Mouse (Mus musculus) MEL (cell line): ENCODE measurements around the gene Tigd4. TPM values are rescaled to one million over a fixed set of nuclear protein-coding genes. Genes with fewer than 3 reads are reported as not detected.

Experiments used
- DNase-seq: peaks from one replicate; pipeline ENCODE4 v3.0.0; 2011; ENCODE audit warnings: low read depth, low spot score
- H3K27ac ChIP-seq: 2 replicates; pipeline ENCODE4 v1.5.1; 2012; ENCODE audit warnings: low read depth, mild to moderate bottlenecking, control low read depth, low read length, moderate library complexity; ENCODE audit not compliant: control insufficient read depth
- H3K27me3 ChIP-seq, 2 experiments: fragments of 150-350 bp in 1 of 2; sonication (generic) in 1 of 2; 2 replicates each; pipeline ENCODE4 v1.6.1; 2012; ENCODE audit warnings: low read length in 2 of 2, mild to moderate bottlenecking in 2 of 2, improper control_type of control experiment in 1 of 2, moderate library complexity in 1 of 2; ENCODE audit not compliant: insufficient read depth in 2 of 2, control insufficient read depth in 1 of 2
- H3K36me3 ChIP-seq, 2 experiments: 2 replicates each; pipeline ENCODE4 v1.6.1; 2012 to 2014; ENCODE audit warnings: low read length in 2 of 2, improper control_type of control experiment in 1 of 2, inconsistent platforms in 1 of 2, mild to moderate bottlenecking in 1 of 2; ENCODE audit not compliant: insufficient read depth in 2 of 2, control insufficient read depth in 1 of 2
- H3K4me1 ChIP-seq, 2 experiments: fragments of 150-350 bp in 1 of 2; sonication (generic) in 1 of 2; 2 replicates each; pipeline ENCODE4 v1.6.1; 2012; ENCODE audit warnings: low read length in 2 of 2, improper control_type of control experiment in 1 of 2, mild to moderate bottlenecking in 1 of 2; ENCODE audit not compliant: insufficient read depth in 2 of 2, control insufficient read depth in 1 of 2
- H3K4me3 ChIP-seq, 2 experiments: fragments of 150-350 bp in 1 of 2; sonication (generic) in 1 of 2; 2 replicates each; pipeline ENCODE4 v1.5.1; 2012; ENCODE audit warnings: low read depth in 2 of 2, low read length in 2 of 2, mild to moderate bottlenecking in 2 of 2, moderate library complexity in 2 of 2, control low read depth in 1 of 2, improper control_type of control experiment in 1 of 2; ENCODE audit not compliant: control insufficient read depth in 1 of 2, insufficient read depth in 1 of 2
- H3K79me2 ChIP-seq: 2 replicates; pipeline ENCODE4 v1.6.1; 2012; ENCODE audit warnings: mild to moderate bottlenecking, low read length, moderate library complexity; ENCODE audit not compliant: control insufficient read depth, poor library complexity, insufficient read depth
- H3K9ac ChIP-seq: 2 replicates; pipeline ENCODE4 v1.6.1; 2012; ENCODE audit warnings: low read depth, mild to moderate bottlenecking, control low read depth, low read length, moderate library complexity; ENCODE audit not compliant: control insufficient read depth, poor library complexity, severe bottlenecking
- H3K9me3 ChIP-seq: fragments of 150-350 bp; sonication (generic); replicated peaks from 2 replicates; pipeline ENCODE4 v1.6.1; 2012; ENCODE audit warnings: mild to moderate bottlenecking, low read length, improper control_type of control experiment, moderate library complexity; ENCODE audit not compliant: insufficient read depth
- CHD1 ChIP-seq: IDR thresholded peaks from 2 replicates; pipeline ENCODE4 v1.6.1; 2012; ENCODE audit warnings: low read depth, mild to moderate bottlenecking, inconsistent platforms, low read length, improper control_type of control experiment
- E2F4 ChIP-seq: IDR thresholded peaks from 2 replicates; pipeline ENCODE4 v1.6.1; 2011; ENCODE audit warnings: low read depth, low read length, improper control_type of control experiment, borderline replicate concordance
- EP300 ChIP-seq, 2 experiments: IDR thresholded peaks; 2 replicates each; pipeline ENCODE4 v1.6.1; 2011; ENCODE audit warnings: improper control_type of control experiment in 2 of 2, low read length in 2 of 2, low read depth in 1 of 2, mild to moderate bottlenecking in 1 of 2
- JUND ChIP-seq: IDR thresholded peaks from 2 replicates; pipeline ENCODE4 v1.6.1; 2011; ENCODE audit warnings: low read depth, mild to moderate bottlenecking, improper control_type of control experiment, low read length
- KAT2A ChIP-seq: conservative IDR thresholded peaks from 2 replicates; pipeline ENCODE4 v1.6.1; 2012; ENCODE audit warnings: low read depth, low read length, improper control_type of control experiment, inconsistent platforms
- MAFK ChIP-seq: IDR thresholded peaks from 2 replicates; pipeline ENCODE4 v1.6.1; 2011; ENCODE audit warnings: low read depth, mild to moderate bottlenecking, low read length, improper control_type of control experiment, borderline replicate concordance
- MAX ChIP-seq: IDR thresholded peaks from 2 replicates; pipeline ENCODE4 v1.6.1; 2011; ENCODE audit warnings: low read length, improper control_type of control experiment
- MYC ChIP-seq: IDR thresholded peaks from 2 replicates; pipeline ENCODE4 v1.6.1; 2011; ENCODE audit warnings: low read depth, mild to moderate bottlenecking, low read length, improper control_type of control experiment, moderate library complexity
- NELFE ChIP-seq: IDR thresholded peaks from 2 replicates; pipeline ENCODE4 v1.6.1; 2011; ENCODE audit warnings: low read depth, low read length, improper control_type of control experiment
- NRF1 ChIP-seq: IDR thresholded peaks from 2 replicates; pipeline ENCODE4 v1.6.1; 2014; ENCODE audit warnings: low read depth, mild to moderate bottlenecking, inconsistent platforms, low read length, improper control_type of control experiment, moderate library complexity; ENCODE audit not compliant: poor library complexity, insufficient read depth, severe bottlenecking
- POLR2A ChIP-seq, 2 experiments: IDR thresholded peaks; 2 replicates each; pipeline ENCODE4 v1.6.1; 2011 to 2012; ENCODE audit warnings: low read length in 2 of 2, mild to moderate bottlenecking in 2 of 2, control low read depth in 1 of 2, improper control_type of control experiment in 1 of 2, low read depth in 1 of 2, moderate library complexity in 1 of 2; ENCODE audit not compliant: control insufficient read depth in 1 of 2, insufficient read depth in 1 of 2, poor library complexity in 1 of 2
- SIN3A ChIP-seq: IDR thresholded peaks from 2 replicates; pipeline ENCODE4 v1.6.1; 2012; ENCODE audit warnings: low read length, improper control_type of control experiment, inconsistent platforms
- TBP ChIP-seq: IDR thresholded peaks from 2 replicates; pipeline ENCODE4 v1.8.0; 2011; ENCODE audit warnings: low read depth, low read length, improper control_type of control experiment
- TCF12 ChIP-seq: IDR thresholded peaks from 2 replicates; pipeline ENCODE4 v1.6.1; 2014; ENCODE audit warnings: low read depth, mild to moderate bottlenecking, inconsistent platforms, low read length, improper control_type of control experiment, moderate library complexity
- UBTF ChIP-seq: IDR thresholded peaks from 2 replicates; pipeline ENCODE4 v1.6.1; 2012; ENCODE audit warnings: low read depth, mild to moderate bottlenecking, inconsistent platforms, low read length, improper control_type of control experiment, moderate library complexity, borderline replicate concordance; ENCODE audit not compliant: insufficient read depth
- USF2 ChIP-seq, 2 experiments: IDR thresholded peaks; 2 replicates each; pipeline ENCODE4 v1.6.1; 2011 to 2012; ENCODE audit warnings: improper control_type of control experiment in 2 of 2, low read length in 2 of 2, borderline replicate concordance in 1 of 2, inconsistent platforms in 1 of 2, low read depth in 1 of 2, mild to moderate bottlenecking in 1 of 2; ENCODE audit not compliant: insufficient read depth in 1 of 2
- ZNF384 ChIP-seq: IDR thresholded peaks from 2 replicates; pipeline ENCODE4 v1.6.1; 2012; ENCODE audit warnings: low read depth, mild to moderate bottlenecking, inconsistent platforms, low read length, improper control_type of control experiment
- polyA plus RNA-seq, 2 experiments: library from polyadenylated mRNA; stranded (reverse) in 1 of 2; unstranded in 1 of 2; fragments of >175 nt in 1 of 2; fragments of >200 nt in 1 of 2; gene quantifications; 2 replicates each; pipeline versions ENCODE4 v1.2.1 to v1.2.4; 2012; ENCODE audit warnings: low replicate concordance in 2 of 2, low read depth in 1 of 2; ENCODE audit not compliant: insufficient read length in 2 of 2, insufficient read depth in 1 of 2, missing spikeins in 1 of 2
- total RNA-seq: library from RNA; depleted of rRNA; stranded (reverse); fragments of 300-350 nt; gene quantifications from 2 replicates; pipeline ENCODE4 v1.2.3, GENCODE M21; 2012

Gene Tigd4
- total and polyA plus RNA-seq, 3 experiments, result not detected

DNA sequence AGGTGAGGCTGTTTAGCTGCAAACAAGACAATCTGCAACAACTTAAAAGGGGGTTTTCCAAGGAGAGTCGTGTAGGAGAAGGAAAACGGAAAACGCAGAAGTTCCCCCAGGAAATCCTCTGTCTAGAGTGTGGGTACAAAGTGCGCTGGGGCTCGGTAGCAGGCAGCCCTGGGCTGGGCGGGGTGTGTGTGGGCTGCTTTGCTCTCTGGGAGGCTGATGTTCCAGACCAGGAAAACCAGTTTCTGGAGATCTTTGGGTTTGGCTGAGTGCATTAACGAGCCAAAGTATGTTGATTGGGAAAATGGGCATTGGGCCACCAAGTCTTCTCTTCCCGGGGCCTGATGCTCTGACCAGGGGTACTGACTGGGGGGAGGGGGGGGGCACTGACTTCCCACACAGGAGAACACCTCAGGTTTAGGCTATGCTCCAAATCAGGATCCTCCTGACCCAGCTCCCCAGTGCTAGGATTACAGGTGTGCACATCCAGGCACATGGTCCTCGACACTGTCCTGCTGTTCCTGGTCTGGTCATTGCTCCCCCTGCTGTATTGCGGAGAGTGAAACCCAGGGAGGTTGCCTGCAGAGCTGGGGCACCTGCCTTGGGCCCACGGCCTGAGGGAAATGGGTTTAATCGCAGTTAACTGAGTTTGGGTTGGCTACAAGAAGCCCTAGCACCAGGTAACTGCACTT lies 44.7 kb downstream of the Tigd4 start:
- no peak overlapping the region for H3K4me3 ChIP-seq
- DNase-seq, result no peak
- H3K79me2 ChIP-seq, result no peaks in the 10 kb centered on the region
- peaks cover 2 to 14% of the 10 kb centered on the region in 2 experiments; a peak in 2 of 4 replicates for H3K4me1 ChIP-seq
- TF ChIP-seq E2F4 (no peak), TBP (no peak), NRF1 (no peak), NELFE (no peak), UBTF (no peak), MYC (no peak)
- peaks cover 0 to 2% of the 10 kb centered on the region in 2 experiments; a peak in 2 of 4 replicates for H3K36me3 ChIP-seq
- no peaks in the 10 kb centered on the region for H3K27me3 ChIP-seq
- H3K9ac ChIP-seq, result no peak overlapping the region
- no peaks in the 10 kb centered on the region for H3K9me3 ChIP-seq
- no peak overlapping the region for H3K27ac ChIP-seq

DNA sequence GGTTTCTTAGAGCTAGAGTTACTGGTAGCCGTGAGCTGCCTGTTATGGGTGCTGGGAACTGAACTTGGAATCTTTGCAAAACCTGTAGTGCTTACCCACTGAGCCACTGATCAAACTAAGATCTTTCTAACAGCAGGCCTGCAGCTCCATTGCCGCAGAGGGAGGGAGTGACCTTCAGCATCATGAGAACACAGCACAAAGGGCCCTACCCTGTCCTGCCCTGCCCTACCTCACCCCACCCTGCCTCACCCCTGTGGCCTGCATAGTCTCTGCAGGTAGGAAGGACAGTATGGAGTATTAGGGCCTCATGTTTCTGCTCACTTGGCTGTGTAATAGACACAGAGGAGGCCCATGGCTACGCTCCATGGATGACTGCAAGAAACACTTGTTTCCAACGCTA lies 45.5 kb downstream of the Tigd4 start:
- Histone ChIP-seq H3K27me3 (no peaks in the 10 kb centered on the region), H3K27ac (no peak overlapping the region), H3K4me1 (peaks cover 2 to 14% of the 10 kb centered on the region in 2 experiments; a peak in 2 of 4 replicates), H3K36me3 (peaks cover 0 to 2% of the 10 kb centered on the region in 2 experiments; a peak in 2 of 4 replicates), H3K9me3 (no peaks in the 10 kb centered on the region), H3K4me3 (no peak overlapping the region), H3K9ac (no peak overlapping the region), H3K79me2 (no peaks in the 10 kb centered on the region)
- TF ChIP-seq NELFE (no peak), MAX (no peak), USF2 (IDR thresholded peaks at IDR 0.05; ENCODE audit: borderline replicate concordance in 1 of 2, insufficient read depth in 1 of 2, low read depth in 1 of 2, low read length in 2 of 2) (no peak), KAT2A (no peak), MYC (no peak), SIN3A (no peak), ZNF384 (no peak), MAFK (no peak), UBTF (no peak), POLR2A (IDR thresholded peaks at IDR 0.05; ENCODE audit: control insufficient read depth in 1 of 2, insufficient read depth in 1 of 2, low read depth in 1 of 2, low read length in 2 of 2, poor library complexity in 1 of 2) (no peak), CHD1 (no peak), TCF12 (no peak), NRF1 (no peak), EP300 (IDR thresholded peaks at IDR 0.05; ENCODE audit: low read depth in 1 of 2, low read length in 2 of 2) (no peak), JUND (no peak)
- DNase-seq, result no peak
